In genomic region chr7:126345969-126346368, GRCm38 (mm10) we compare ENCODE assay signal across 14 mouse cellular contexts. TPM values are rescaled to one million over a fixed set of nuclear protein-coding genes. Genes with fewer than 3 reads are reported as not detected.
"Had no signal": no experiment of that assay in that cellular context is flagged by ENCODE, and none has a peak within 500 bp of the region (broad histone marks: within the 10 kb centered on the region; RNA-seq: fewer than 3 reads in every experiment).

No protein-coding gene starts in this region.

- H3K27me3 ChIP-seq: midbrain, embryonic 12.5 days; neural tube, embryonic 12.5 days; stomach, embryonic 15.5 days had no signal

- DNase-seq: lung, postnatal 10 days; lung, postnatal 4 days; midbrain, embryonic 14.5 days; right cerebral cortex, postnatal 14 days; thymus, adult 2 months; thymus, postnatal 25 days; thymus, postnatal 4 days had no signal

- H3K4me3 ChIP-seq: midbrain, embryonic 10.5 days; midbrain, embryonic 12.5 days; neural tube, embryonic 12.5 days; stomach, embryonic 15.5 days had no signal

- H3K9me3 ChIP-seq: midbrain, embryonic 10.5 days; midbrain, embryonic 12.5 days; neural tube, embryonic 12.5 days; stomach, embryonic 15.5 days had no signal

- H3K27ac ChIP-seq: midbrain, embryonic 10.5 days; midbrain, embryonic 12.5 days; neural tube, embryonic 12.5 days; stomach, embryonic 15.5 days; stomach, postnatal 0 days had no signal

- H3K36me3 ChIP-seq: midbrain, embryonic 10.5 days; midbrain, embryonic 12.5 days; neural tube, embryonic 12.5 days; stomach, embryonic 15.5 days had no signal

- H3K4me1 ChIP-seq: midbrain, embryonic 12.5 days; neural tube, embryonic 12.5 days had no signal

- H3K9ac ChIP-seq: lung, embryonic 14.5 days; midbrain, embryonic 12.5 days; neural tube, embryonic 12.5 days; stomach, embryonic 15.5 days had no signal

RNA-seq across cellular contexts. Expression of gene Lat, which starts 23.4 kb away (rescaled TPM):
- total RNA-seq: midbrain, postnatal 0 days had no signal
